Mouse (Mus musculus) CH12.LX (cell line): ENCODE data around the gene Nol3. TPM values are rescaled to one million over a fixed set of nuclear protein-coding genes. Genes with fewer than 3 reads are reported as not detected.

Source experiments
- DNase-seq: peaks from one replicate; pipeline ENCODE4 v3.0.0-alpha.2; 2013; ENCODE audit errors: extremely low read depth
- H3K27ac ChIP-seq: 2 replicates; pipeline ENCODE4 v1.5.1; 2012; ENCODE audit warnings: low read depth, mild to moderate bottlenecking, control low read depth, moderate library complexity; ENCODE audit not compliant: insufficient read depth
- H3K27me3 ChIP-seq: replicated peaks from 2 replicates; pipeline ENCODE3; 2012; ENCODE audit warnings: inconsistent platforms
- H3K36me3 ChIP-seq, 2 experiments: replicated peaks in 1 of 2; 2 replicates each; pipeline versions ENCODE3 to v1.6.1; 2012; ENCODE audit warnings: inconsistent platforms in 1 of 2, low read length in 1 of 2, mild to moderate bottlenecking in 1 of 2, mixed read lengths in 1 of 2, moderate library complexity in 1 of 2; ENCODE audit not compliant: control insufficient read depth in 1 of 2, insufficient read depth in 1 of 2
- H3K4me1 ChIP-seq, 2 experiments: 2 replicates each; pipeline ENCODE4 v1.6.1; 2012; ENCODE audit warnings: inconsistent platforms in 1 of 2, moderate library complexity in 1 of 2; ENCODE audit not compliant: insufficient read depth in 2 of 2, control insufficient read depth in 1 of 2
- H3K4me2 ChIP-seq: 2 replicates; pipeline ENCODE4 v1.6.1; 2012; ENCODE audit warnings: low read depth, mild to moderate bottlenecking, control low read depth; ENCODE audit not compliant: poor library complexity, insufficient read depth, severe bottlenecking
- H3K4me3 ChIP-seq, 3 experiments: fragments of 150-350 bp in 1 of 3; sonication (generic) in 1 of 3; replicated peaks in 1 of 3; 2 replicates each; pipeline versions ENCODE3 to v1.5.1; 2011 to 2012; ENCODE audit warnings: low read depth in 2 of 3, low read length in 2 of 3, mild to moderate bottlenecking in 2 of 3, moderate library complexity in 2 of 3, control low read depth in 1 of 3, improper control_type of control experiment in 1 of 3, inconsistent platforms in 1 of 3, mixed read lengths in 1 of 3; ENCODE audit not compliant: poor library complexity in 1 of 3
- H3K79me2 ChIP-seq: replicated peaks from 2 replicates; pipeline ENCODE4 v1.6.1; 2012; ENCODE audit warnings: mild to moderate bottlenecking, moderate library complexity; ENCODE audit not compliant: control insufficient read depth, poor library complexity, insufficient read depth, severe bottlenecking; ENCODE audit errors: extremely low read depth
- H3K9ac ChIP-seq: 2 replicates; pipeline ENCODE4 v1.6.1; 2012; ENCODE audit warnings: low read depth, mild to moderate bottlenecking, control low read depth, moderate library complexity; ENCODE audit not compliant: insufficient read depth
- H3K9me3 ChIP-seq: replicated peaks from 2 replicates; pipeline ENCODE3; 2012; ENCODE audit warnings: low read length, inconsistent platforms, mixed read lengths
- CHD1 ChIP-seq: IDR thresholded peaks from 2 replicates; pipeline ENCODE4 v1.6.1; 2012; ENCODE audit warnings: low read depth, low read length, improper control_type of control experiment, inconsistent platforms
- CHD2 ChIP-seq: IDR thresholded peaks from 2 replicates; pipeline ENCODE4 v1.6.1; 2011; ENCODE audit warnings: low read length, improper control_type of control experiment
- ELF1 ChIP-seq: IDR thresholded peaks from 2 replicates; pipeline ENCODE4 v1.6.1; 2014; ENCODE audit warnings: low read depth, mild to moderate bottlenecking, inconsistent platforms, low read length, improper control_type of control experiment
- EP300 ChIP-seq: IDR thresholded peaks from 2 replicates; pipeline ENCODE4 v1.6.1; 2011; ENCODE audit warnings: low read length, improper control_type of control experiment
- ETS1 ChIP-seq: conservative IDR thresholded peaks from 2 replicates; pipeline ENCODE4 v1.6.1; 2012; ENCODE audit warnings: low read depth, mild to moderate bottlenecking, inconsistent platforms, low read length, improper control_type of control experiment, moderate library complexity
- GABPA ChIP-seq: IDR thresholded peaks from 2 replicates; pipeline ENCODE4 v1.6.1; 2012; ENCODE audit warnings: low read depth, low read length, improper control_type of control experiment, inconsistent platforms; ENCODE audit not compliant: insufficient replicate concordance
- HCFC1 ChIP-seq: IDR thresholded peaks from 2 replicates; pipeline ENCODE4 v1.6.1; 2012; ENCODE audit warnings: low read depth, mild to moderate bottlenecking, inconsistent platforms, low read length, improper control_type of control experiment
- IRF4 ChIP-seq: IDR thresholded peaks from 2 replicates; pipeline ENCODE4 v1.6.1; 2014; ENCODE audit warnings: low read depth, mild to moderate bottlenecking, inconsistent platforms, low read length, improper control_type of control experiment
- KAT2A ChIP-seq: IDR thresholded peaks from 2 replicates; pipeline ENCODE4 v1.6.1; 2012; ENCODE audit warnings: low read length, improper control_type of control experiment, inconsistent platforms; ENCODE audit not compliant: insufficient replicate concordance
- MAX ChIP-seq: IDR thresholded peaks from 2 replicates; pipeline ENCODE4 v1.6.1; 2011; ENCODE audit warnings: low read length, improper control_type of control experiment
- MAZ ChIP-seq: IDR thresholded peaks from 2 replicates; pipeline ENCODE4 v1.6.1; 2012; ENCODE audit warnings: low read depth, mild to moderate bottlenecking, inconsistent platforms, low read length, improper control_type of control experiment, moderate library complexity
- MEF2A ChIP-seq: IDR thresholded peaks from 2 replicates; pipeline ENCODE4 v1.6.1; 2014; ENCODE audit warnings: low read depth, mild to moderate bottlenecking, inconsistent platforms, low read length, improper control_type of control experiment, borderline replicate concordance
- MXI1 ChIP-seq: IDR thresholded peaks from 2 replicates; pipeline ENCODE4 v1.6.1; 2011; ENCODE audit warnings: mild to moderate bottlenecking, low read depth, low read length, improper control_type of control experiment
- MYC ChIP-seq: IDR thresholded peaks from 2 replicates; pipeline ENCODE4 v1.6.1; 2011; ENCODE audit warnings: low read depth, mild to moderate bottlenecking, improper control_type of control experiment, low read length
- NELFE ChIP-seq: IDR thresholded peaks from 2 replicates; pipeline ENCODE4 v1.6.1; 2011; ENCODE audit warnings: low read depth, low read length, improper control_type of control experiment
- PAX5 ChIP-seq: IDR thresholded peaks from 2 replicates; pipeline ENCODE4 v1.6.1; 2012; ENCODE audit warnings: low read length, inconsistent platforms, mixed read lengths
- RAD21 ChIP-seq: IDR thresholded peaks from 2 replicates; pipeline ENCODE4 v1.6.1; 2011; ENCODE audit warnings: low read depth, mild to moderate bottlenecking, low read length, improper control_type of control experiment, moderate library complexity
- RCOR1 ChIP-seq: conservative IDR thresholded peaks from 2 replicates; pipeline ENCODE4 v1.6.1; 2012; ENCODE audit warnings: low read depth, mild to moderate bottlenecking, inconsistent platforms, low read length, improper control_type of control experiment
- SMC3 ChIP-seq: IDR thresholded peaks from 2 replicates; pipeline ENCODE4 v1.6.1; 2011; ENCODE audit warnings: low read depth, low read length, improper control_type of control experiment
- TBP ChIP-seq: conservative IDR thresholded peaks from 2 replicates; pipeline ENCODE4 v1.6.1; 2011; ENCODE audit warnings: low read depth, low read length, improper control_type of control experiment
- UBTF ChIP-seq: IDR thresholded peaks from 2 replicates; pipeline ENCODE4 v1.6.1; 2012; ENCODE audit warnings: low read depth, mild to moderate bottlenecking, inconsistent platforms, low read length, improper control_type of control experiment, moderate library complexity
- USF1 ChIP-seq: IDR thresholded peaks from 2 replicates; pipeline ENCODE4 v1.6.1; 2014; ENCODE audit warnings: low read depth, mild to moderate bottlenecking, inconsistent platforms, low read length, improper control_type of control experiment
- USF2 ChIP-seq: conservative IDR thresholded peaks from 2 replicates; pipeline ENCODE4 v1.6.1; 2011; ENCODE audit warnings: low read depth, low read length, improper control_type of control experiment
- ZKSCAN1 ChIP-seq: IDR thresholded peaks from 2 replicates; pipeline ENCODE4 v1.6.1; 2012; ENCODE audit warnings: low read depth, inconsistent platforms, low read length, improper control_type of control experiment, borderline replicate concordance
- ZMIZ1 ChIP-seq: IDR thresholded peaks from 2 replicates; pipeline ENCODE4 v1.6.1; 2012; ENCODE audit warnings: low read depth, mild to moderate bottlenecking, inconsistent platforms, low read length, improper control_type of control experiment
- ZNF384 ChIP-seq: IDR thresholded peaks from 2 replicates; pipeline ENCODE4 v1.6.1; 2012; ENCODE audit warnings: low read depth, low read length, improper control_type of control experiment, inconsistent platforms
- dilution Hi-C: fragments of 300-500 bp; cut with MboI; formaldehyde crosslinking; loops from 2 replicates; pipeline ENCODE4 v1.14.3; 2020; ENCODE audit warnings: low sequenced_read_pairs; ENCODE audit not compliant: extremely low pct_unique_long_range_greater_than_20kb, extremely low pct_ligation_motif_present
- in situ Hi-C: fragments of 300-500 bp; cut with MboI; formaldehyde crosslinking; loops from 3 replicates; pipeline ENCODE4 v1.14.3; 2019; ENCODE audit warnings: low sequenced_read_pairs, low pct_ligation_motif_present, low pct_unique_long_range_greater_than_20kb, mixed read lengths
- polyA plus RNA-seq: library from polyadenylated mRNA; unstranded; fragments of >175 nt; gene quantifications from 2 replicates; pipeline ENCODE4 v1.2.1, GENCODE M21; 2012; ENCODE audit warnings: low read depth; ENCODE audit not compliant: insufficient read length
- total RNA-seq, 2 experiments: library from RNA; depleted of rRNA; stranded (reverse); fragments of 300-350 nt in 1 of 2; fragments of >200 nt in 1 of 2; gene quantifications; 2 replicates each; pipeline ENCODE4 v1.2.3; 2012 to 2014

Gene Nol3
- total and polyA plus RNA-seq, 3 experiments: 0.31 to 0.34 TPM; not detected in 1

GRCm38 (mm10) chr8:105326141-105326672, 50.3 kb downstream of the Nol3 start, which contains the start of the genes Lrrc29 and Tmem208 (continued):
- TF ChIP-seq HCFC1: peak; percentile 98
- no peak for TF ChIP-seq ZNF384
- TF ChIP-seq ZMIZ1: peak; percentile 51; the same call in 1 of the 2 replicates
- TF ChIP-seq GABPA: peak; percentile 63; the same call in 1 of the 2 replicates
- TF ChIP-seq EP300: no peak
- peak; percentile 55; the same call in 1 of the 2 replicates for TF ChIP-seq MAX
- no peak for TF ChIP-seq CHD1
- peak; percentile 94 for TF ChIP-seq KAT2A
- TF ChIP-seq, all 38 proteins: peak for 22

DNA sequence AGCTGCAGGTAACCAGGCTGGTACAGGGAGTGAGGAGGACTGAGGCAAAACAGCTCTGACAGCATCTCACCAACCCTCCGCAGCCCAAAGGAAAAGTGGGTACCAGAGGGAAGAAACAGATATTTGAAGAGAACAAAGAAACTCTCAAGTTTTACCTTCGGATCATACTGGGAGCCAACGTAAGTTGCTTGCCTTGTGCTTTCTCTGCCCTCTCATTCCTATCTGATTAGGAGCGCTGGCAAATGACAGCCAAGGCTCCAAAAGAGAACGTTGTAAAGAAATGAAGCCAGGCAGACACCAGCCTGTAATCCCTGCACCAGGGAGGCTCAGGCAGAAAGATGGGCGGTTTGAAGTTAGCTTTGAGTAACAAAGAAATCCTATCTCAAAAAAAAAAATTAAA, 51.0 kb downstream of the Nol3 start:
- H3K4me1 ChIP-seq: peaks cover 3 to 22% of the 10 kb centered on the region in 2 experiments
- no peak for TF ChIP-seq RCOR1
- TF ChIP-seq HCFC1: no peak
- no peak for TF ChIP-seq MAX
- TF ChIP-seq IRF4: no peak
- TF ChIP-seq USF1: no peak
- TF ChIP-seq PAX5: no peak
- TF ChIP-seq ETS1: no peak
- no peak for TF ChIP-seq UBTF
- no peak for TF ChIP-seq SMC3
- TF ChIP-seq, all 38 proteins: peak for 0
- peaks cover 49 to 61% of the 10 kb centered on the region in 2 experiments for H3K36me3 ChIP-seq
- dilution Hi-C loops (no loop called here), in situ Hi-C loops (no loop called here)
- no peak for DNase-seq
- peaks cover 14% of the 10 kb centered on the region for H3K79me2 ChIP-seq
- H3K9ac ChIP-seq: peak overlapping the region; percentile 84
- H3K27me3 ChIP-seq: no peaks in the 10 kb centered on the region
- no peaks in the 10 kb centered on the region for H3K9me3 ChIP-seq
- peak overlapping the region; percentile 83 for H3K4me2 ChIP-seq
- peak overlapping the region; percentile 75 to 95 (median 84) for H3K4me3 ChIP-seq
- H3K27ac ChIP-seq: no peak overlapping the region

DNA sequence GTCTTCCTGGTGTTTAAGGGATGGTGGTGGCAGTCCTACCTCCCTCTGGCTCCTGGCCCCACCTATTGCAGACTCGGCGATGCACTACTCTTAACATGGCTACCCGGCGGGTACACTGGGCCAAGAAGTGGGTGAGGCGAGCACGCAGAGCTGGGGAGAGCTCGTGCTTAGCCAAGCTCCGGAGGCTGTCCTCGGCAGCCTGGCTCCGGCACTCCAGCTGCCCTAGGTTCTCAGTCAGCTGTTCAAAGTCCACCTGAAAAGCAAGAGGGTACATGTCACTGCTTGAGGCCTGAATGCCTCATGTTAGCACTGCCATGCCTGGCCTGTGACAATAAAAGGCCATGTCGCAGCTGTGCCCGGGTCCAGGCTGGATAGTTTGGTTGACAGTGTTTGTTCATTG, 54.4 kb downstream of the Nol3 start:
- Histone ChIP-seq H3K9ac (no peak overlapping the region), H3K4me3 (no peak overlapping the region), H3K27me3 (no peaks in the 10 kb centered on the region), H3K4me2 (no peak overlapping the region), H3K9me3 (no peaks in the 10 kb centered on the region), H3K27ac (no peak overlapping the region)
- dilution Hi-C loops: no loop called here
- no peak for DNase-seq
- in situ Hi-C loops: no loop called here
- TF ChIP-seq MYC: no peak
- TF ChIP-seq PAX5: no peak
- TF ChIP-seq UBTF: no peak
- TF ChIP-seq RAD21: no peak
- TF ChIP-seq ZNF384: no peak
- no peak for TF ChIP-seq ZMIZ1
- no peak for TF ChIP-seq USF1
- no peak for TF ChIP-seq GABPA
- no peak for TF ChIP-seq IRF4
- TF ChIP-seq MXI1: no peak
- TF ChIP-seq NELFE: no peak
- no peak for TF ChIP-seq CHD2
- no peak for TF ChIP-seq TBP
- no peak for TF ChIP-seq MAZ
- TF ChIP-seq USF2: no peak
- TF ChIP-seq MEF2A: no peak
- no peak for TF ChIP-seq ZKSCAN1
- TF ChIP-seq ETS1: no peak
- TF ChIP-seq ELF1: no peak
- TF ChIP-seq, all 38 proteins: peak for 0
- H3K79me2 ChIP-seq: peaks cover 11% of the 10 kb centered on the region
- H3K36me3 ChIP-seq: peaks cover 51 to 73% of the 10 kb centered on the region in 2 experiments
- peaks cover 3 to 10% of the 10 kb centered on the region in 2 experiments for H3K4me1 ChIP-seq
